Mouse (Mus musculus) megakaryocyte-erythroid progenitor cell, adult 5-6 weeks (primary cell): ENCODE measurements around the gene Iqgap3. TPM values are rescaled to one million over a fixed set of nuclear protein-coding genes. Genes with fewer than 3 reads are reported as not detected.

Experiments
- ATAC-seq: replicated peaks from 2 replicates; pipeline ENCODE4 v1.8.0; 2016; ENCODE audit warnings: mild to moderate bottlenecking, inconsistent platforms; ENCODE audit not compliant: severe bottlenecking, poor library complexity, low FRiP score, low TSS enrichment
- total RNA-seq, 2 experiments: library from RNA; stranded (forward) in 1 of 2; stranded (reverse) in 1 of 2; fragments of 200-1000, 215-1000 nt in 1 of 2; fragments of >200 nt in 1 of 2; fragmentation: Nextera tagmentation in 1 of 2; gene quantifications; 2 replicates each; pipeline ENCODE4 v1.2.3; 2014 to 2017

The Iqgap3 gene
- total RNA-seq, 2 experiments from 2014 or later = 15.2 to 16.0 TPM

DNA sequence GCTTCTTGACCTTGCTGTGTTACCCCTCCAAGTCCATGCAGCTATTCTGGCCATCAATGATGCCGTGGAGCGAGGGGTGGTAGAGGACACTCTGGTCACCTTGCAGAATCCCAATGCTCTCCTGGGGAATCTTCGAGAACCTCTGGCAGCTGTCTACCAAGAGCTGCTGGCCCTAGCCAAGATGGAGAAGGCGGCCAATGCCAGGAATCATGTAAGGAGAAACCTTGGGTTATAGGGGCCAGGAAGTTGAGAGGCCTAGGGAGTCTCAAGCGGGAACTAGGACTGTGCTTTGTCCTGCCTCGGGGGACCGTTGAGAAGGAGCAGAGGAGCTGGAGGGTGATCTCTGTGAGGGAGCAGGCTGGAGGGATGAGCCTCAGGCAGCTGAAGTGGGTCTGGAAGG, 8.3 kb downstream of the Iqgap3 start:
- no peak for ATAC-seq

DNA sequence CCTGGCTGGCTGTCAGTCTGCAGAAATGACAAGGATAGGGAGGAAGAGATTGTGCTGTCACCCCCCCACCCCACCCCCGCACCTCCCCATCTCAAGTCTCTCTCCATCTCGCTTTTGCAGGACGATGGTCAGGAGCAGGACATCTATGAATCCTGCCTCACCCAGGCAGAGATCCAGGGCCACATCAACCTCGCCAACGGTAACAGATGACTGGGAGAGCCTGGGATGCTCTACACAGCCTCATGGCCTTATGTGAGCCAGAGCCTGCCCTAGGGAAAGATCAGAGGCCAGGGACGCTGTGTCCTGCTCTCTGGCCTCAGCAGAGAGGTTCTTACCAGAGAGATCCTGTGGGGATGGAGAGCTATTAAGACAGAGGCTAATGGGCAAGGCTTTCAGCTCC, 8.8 kb downstream of the Iqgap3 start:
- no peak for ATAC-seq

DNA sequence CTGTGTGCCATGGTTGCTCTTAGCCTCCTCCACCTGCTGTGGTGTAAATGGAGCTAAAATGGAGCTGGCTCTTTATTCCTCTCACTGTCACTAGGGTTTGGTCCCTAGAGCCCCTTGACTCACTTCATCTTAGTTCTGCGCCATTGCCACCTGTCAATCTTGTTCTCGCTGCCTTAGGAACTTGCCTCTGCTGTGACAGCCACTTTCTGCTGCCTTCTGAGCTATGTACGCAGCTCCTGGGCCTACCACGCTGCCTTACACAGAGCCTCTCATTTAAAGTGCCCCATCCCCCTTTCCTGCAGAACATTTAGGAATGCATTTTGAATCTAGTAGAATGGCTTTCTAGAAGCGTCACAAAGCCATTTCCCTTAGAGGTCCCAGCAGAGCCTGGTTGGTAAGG, 12.4 kb downstream of the Iqgap3 start:
- ATAC-seq = no peak

GRCm38 (mm10) chr3:88097666-88098065, 15.9 kb downstream of the Iqgap3 start:
- ATAC-seq = no peak

GRCm38 (mm10) chr3:88100251-88100650, 18.5 kb downstream of the Iqgap3 start:
- ATAC-seq = no peak

- ATAC-seq = no peak
These were observed 20.0 kb downstream of the Iqgap3 start for GRCm38 (mm10) chr3:88101736-88102135.

DNA sequence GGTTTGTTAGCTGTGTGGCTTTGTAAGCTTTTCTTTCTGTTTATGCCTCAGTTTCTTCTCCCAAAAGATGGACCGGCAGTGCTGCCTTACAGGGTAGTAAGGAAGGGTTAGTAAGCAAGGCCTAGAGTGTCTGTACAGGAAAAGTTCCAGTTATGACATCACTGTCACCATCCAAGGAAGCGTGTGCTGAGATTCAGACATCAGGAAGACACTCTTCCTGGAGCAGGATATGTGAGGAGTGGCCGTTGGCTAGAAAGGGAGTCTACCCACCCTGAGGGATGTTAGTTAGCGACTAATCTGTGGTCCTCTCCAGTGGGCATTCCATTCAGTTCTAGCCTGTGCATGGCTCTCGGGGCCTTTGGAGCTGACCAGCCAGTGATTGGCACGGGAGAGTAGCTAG, 20.4 kb downstream of the Iqgap3 start:
- ATAC-seq = no peak

DNA sequence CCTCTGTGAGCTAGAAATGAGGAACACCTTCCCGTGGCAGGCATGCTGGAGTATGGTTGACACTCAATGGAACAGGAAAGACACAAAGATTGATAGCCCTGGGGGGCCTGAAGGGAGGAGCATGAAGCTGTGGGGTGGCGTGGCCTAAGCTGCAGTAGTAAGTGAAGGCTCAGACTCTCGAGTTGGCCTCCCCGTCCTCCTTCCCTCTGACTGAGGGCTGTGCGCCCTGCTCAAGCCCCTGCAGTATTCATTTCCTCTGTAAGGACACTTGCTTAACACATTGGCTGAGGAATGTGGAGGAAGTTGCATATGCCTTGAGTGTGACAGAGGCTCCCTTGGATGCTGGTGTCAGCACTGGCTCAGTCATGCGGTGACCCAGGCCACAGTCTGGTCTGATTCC, 20.8 kb downstream of the Iqgap3 start:
- no peak for ATAC-seq

DNA sequence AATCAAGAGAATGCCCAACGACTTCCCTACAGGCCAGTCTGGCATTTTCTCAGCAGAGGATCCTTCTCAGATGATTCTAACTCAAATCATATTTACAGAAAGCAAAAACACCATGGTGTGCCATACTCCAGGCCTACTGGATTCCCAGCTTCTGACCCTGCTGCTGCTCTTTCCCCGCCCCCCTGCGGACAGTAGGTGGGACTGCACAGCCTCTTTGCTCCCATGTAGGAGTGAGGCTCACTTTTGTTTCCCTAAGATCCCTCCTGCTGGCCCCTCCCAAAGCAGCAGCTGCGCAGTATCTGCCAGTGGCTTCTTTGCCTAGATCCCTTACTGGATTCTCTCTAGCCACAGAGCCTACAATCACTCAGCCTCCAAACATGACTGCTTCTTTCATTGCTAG, 24.4 kb downstream of the Iqgap3 start:
- no peak for ATAC-seq

DNA sequence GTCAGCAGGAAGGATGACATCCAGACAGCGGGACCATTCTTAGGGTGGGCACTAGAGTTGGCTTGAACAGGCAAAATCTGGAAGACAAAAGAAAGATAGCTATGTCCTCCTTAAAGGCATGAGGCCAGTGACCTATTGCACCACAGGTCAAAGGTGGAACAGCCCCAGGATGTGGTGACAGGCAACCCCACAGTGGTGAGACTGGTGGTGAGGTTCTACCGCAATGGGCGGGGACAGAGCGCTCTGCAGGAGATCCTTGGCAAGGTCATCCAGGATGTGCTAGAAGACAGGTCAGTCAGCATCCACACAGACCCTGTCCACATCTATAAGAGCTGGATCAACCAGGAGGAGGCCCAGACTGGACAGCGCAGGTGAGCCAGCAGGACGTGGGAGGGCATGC, 27.4 kb downstream of the Iqgap3 start:
- no peak for ATAC-seq

DNA sequence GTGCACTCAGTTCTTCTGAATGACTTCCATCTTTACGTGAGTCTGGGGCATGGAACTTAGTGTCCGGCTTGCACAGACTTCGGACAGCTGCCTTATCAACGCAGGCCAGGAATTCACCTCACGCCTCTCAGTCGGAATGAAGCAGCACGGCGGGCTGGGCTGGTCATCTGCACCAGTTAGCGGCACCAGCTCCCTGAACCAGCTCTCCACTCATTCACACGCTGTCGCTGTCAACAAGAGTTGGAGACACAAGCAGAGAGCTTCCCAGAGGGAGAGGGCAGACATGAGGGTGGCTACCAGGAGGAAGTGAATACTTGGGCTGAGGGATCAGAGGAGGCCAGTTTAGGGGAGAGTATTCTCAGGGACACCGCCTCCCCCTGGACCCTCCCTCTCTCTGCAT, 32.6 kb downstream of the Iqgap3 start:
- ATAC-seq = no peak

- ATAC-seq = no peak
These were observed 38.4 kb downstream of the Iqgap3 start for GRCm38 (mm10) chr3:88120117-88120651.

DNA sequence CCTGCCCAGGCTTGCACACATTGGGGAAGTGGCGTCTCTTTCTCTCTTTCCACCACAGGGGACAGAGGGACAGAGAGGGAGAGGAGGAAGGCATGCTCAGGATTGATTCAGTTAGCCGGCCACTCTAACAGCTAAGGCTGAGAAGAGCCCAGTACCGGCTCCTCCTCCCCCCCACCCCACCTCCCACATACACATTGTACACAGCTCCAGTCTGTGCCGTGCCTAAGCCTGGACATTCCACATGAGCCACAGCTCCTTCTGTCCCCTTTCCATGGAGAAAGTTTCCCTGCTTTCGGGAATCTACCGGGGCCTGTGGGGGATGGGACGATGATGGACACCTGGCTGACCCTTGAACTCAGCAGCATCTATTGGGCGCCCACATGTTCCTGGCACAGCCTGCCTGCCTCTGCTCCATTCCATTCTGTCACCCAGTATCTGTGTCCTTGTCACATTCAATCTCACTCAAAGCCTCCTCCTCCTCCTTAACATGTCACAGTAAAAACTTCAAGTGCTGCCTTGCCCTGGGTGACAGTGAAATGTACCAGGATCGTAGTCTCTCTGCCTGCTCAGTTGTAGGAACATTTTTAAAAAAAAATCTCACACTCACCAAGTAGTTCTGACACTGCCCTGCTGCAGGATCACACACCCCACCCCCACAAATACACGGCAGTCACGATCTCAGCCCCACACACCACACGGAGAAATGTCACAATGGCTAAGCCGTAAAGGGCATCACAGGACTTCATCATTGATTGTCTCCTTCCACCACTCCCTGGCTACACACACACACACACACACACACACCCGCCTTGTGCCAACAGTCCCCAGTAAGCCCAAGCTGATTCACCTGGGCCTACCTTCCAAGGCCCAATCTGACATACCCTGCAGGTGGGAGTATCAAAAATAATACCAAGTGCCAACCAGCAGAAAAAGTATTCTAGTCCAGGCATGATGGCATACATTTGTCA, 39.7 kb downstream of the Iqgap3 start:
- ATAC-seq = no peak

- no peak for ATAC-seq
These were observed 43.4 kb downstream of the Iqgap3 start for GRCm38 (mm10) chr3:88125195-88125594.

GRCm38 (mm10) chr3:88126181-88126580, 44.4 kb downstream of the Iqgap3 start:
- no peak for ATAC-seq

- ATAC-seq = no peak
These were observed 45.9 kb downstream of the Iqgap3 start for GRCm38 (mm10) chr3:88127636-88128035.

DNA sequence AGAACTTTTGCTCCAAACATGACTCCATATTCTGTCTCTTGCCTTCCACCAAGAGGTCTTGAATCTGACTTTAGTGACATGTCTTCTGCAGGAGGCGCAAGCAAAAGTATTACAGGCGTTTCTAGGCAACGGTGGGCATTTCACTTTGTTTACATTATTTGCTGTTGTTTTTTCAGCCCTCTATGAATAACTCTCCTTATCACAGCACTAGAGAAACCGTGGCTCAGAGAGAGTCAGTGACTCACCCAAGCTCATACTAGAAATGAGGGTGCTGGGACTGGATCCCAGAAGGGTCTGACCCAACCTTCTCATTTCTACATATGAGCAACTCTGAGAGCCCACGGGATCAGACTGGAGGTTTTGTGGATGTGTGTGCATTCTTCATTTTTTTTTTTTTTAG, 46.3 kb downstream of the Iqgap3 start:
- no peak for ATAC-seq

DNA sequence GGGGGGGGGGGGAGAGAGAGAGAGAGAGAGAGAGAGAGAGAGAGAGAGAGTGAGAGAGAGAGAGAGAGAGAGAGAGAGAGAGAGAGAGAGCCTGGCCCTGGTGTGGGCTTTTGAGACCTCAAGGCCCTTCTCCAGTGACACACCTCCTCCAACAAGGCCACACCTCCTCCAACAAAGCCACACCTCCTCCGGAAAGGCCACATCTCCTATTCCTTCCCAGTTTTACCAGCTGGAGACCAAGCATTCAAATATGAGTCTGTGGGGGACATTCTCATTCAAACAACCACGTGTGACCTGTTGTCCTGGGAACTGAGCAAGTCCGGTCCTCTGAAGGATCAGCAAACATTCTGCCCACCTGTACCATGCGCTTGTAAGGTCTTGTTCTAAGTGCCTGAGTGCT, 47.2 kb downstream of the Iqgap3 start:
- no peak for ATAC-seq

DNA sequence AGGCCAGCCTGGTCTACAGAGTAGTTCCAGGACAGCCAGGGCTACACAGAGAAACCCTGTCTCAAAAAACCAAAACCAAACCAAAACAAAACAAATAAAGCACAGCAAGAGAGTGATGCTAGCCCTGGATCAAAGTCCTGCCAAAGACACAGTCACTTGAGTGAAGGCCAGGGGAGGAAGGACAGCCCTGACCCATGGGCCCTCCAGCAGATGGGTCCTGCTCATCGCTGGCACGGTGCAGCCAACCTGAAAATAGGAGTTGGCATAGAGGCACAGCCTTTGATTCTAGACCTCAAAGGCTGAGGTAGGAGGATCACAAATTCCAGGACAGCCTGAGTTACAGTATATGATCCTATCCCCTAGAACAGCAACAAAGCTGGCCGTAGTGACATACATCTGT, 49.3 kb downstream of the Iqgap3 start:
- ATAC-seq = no peak

- ATAC-seq = no peak
These were observed 50.7 kb downstream of the Iqgap3 start for GRCm38 (mm10) chr3:88132492-88132891.

GRCm38 (mm10) chr3:88133187-88133771, 51.5 kb downstream of the Iqgap3 start:
- ATAC-seq = no peak
